Mouse (Mus musculus): Measurements from ENCODE around the gene Slc35f1. TPM values are rescaled to one million over a fixed set of nuclear protein-coding genes. Genes with fewer than 3 reads are reported as not detected.
"Not testable (repeated sequence)": the region's sequence is repeated elsewhere in the genome, so short reads cannot be mapped to it uniquely, and the experiment has no call there.

The Slc35f1 gene
- polyA plus RNA-seq, 1 experiment from 2014 or later: 2.3 TPM

GRCm38 (mm10) chr10:52874712-52875111 is 184.4 kb downstream of the Slc35f1 start:
- H3K27ac ChIP-seq (ENCODE audit: low read depth): no peak overlapping the region
- H3K36me3 ChIP-seq (ENCODE audit: control insufficient read depth, insufficient read depth, low read length): no peaks in the 10 kb centered on the region
- no peaks in the 10 kb centered on the region for H3K9me3 ChIP-seq (ENCODE audit: control insufficient read depth, low read length)
- no peak overlapping the region for H3K4me2 ChIP-seq (ENCODE audit: low read length)
- DNase-seq (ENCODE audit: low spot score) (no peak), ATAC-seq (replicated peaks; ENCODE audit: low FRiP score, low TSS enrichment, low read depth) (no peak)
- H3K4me1 ChIP-seq (replicated peaks; ENCODE audit: control insufficient read depth, insufficient read depth, low read length): no peaks in the 10 kb centered on the region
- no peaks in the 10 kb centered on the region for H3K27me3 ChIP-seq (replicated peaks; ENCODE audit: control insufficient read depth, insufficient read depth, low read length)
- no peak overlapping the region for H3K9ac ChIP-seq (ENCODE audit: low read length)
- H3K4me3 ChIP-seq (ENCODE audit: low read depth, low read length): no peak overlapping the region

GRCm38 (mm10) chr10:52877263-52878021 is 187.1 kb downstream of the Slc35f1 start:
- WGBS: 64% methylated on average over 6 of the region's 6 CpGs
- no peak overlapping the region for H3K27ac ChIP-seq (ENCODE audit: low read depth)
- H3K9me3 ChIP-seq (ENCODE audit: control insufficient read depth, low read length): no peaks in the 10 kb centered on the region
- DNase-seq (ENCODE audit: low spot score) (no peak), ATAC-seq (replicated peaks; ENCODE audit: low FRiP score, low TSS enrichment, low read depth) (no peak)
- no peaks in the 10 kb centered on the region for H3K36me3 ChIP-seq (ENCODE audit: control insufficient read depth, insufficient read depth, low read length)
- no peak overlapping the region for H3K4me2 ChIP-seq (ENCODE audit: low read length)
- no peaks in the 10 kb centered on the region for H3K27me3 ChIP-seq (replicated peaks; ENCODE audit: control insufficient read depth, insufficient read depth, low read length)
- no peaks in the 10 kb centered on the region for H3K4me1 ChIP-seq (replicated peaks; ENCODE audit: control insufficient read depth, insufficient read depth, low read length)
- no peak overlapping the region for H3K9ac ChIP-seq (ENCODE audit: low read length)
- H3K4me3 ChIP-seq (ENCODE audit: low read depth, low read length): no peak overlapping the region

GRCm38 (mm10) chr10:52878093-52878801 is 187.9 kb downstream of the Slc35f1 start:
- H3K9ac ChIP-seq (ENCODE audit: low read length): no peak overlapping the region
- H3K36me3 ChIP-seq (ENCODE audit: control insufficient read depth, insufficient read depth, low read length): no peaks in the 10 kb centered on the region
- no peak overlapping the region for H3K4me3 ChIP-seq (ENCODE audit: low read depth, low read length)
- 66% methylated on average over 4 of the region's 4 CpGs for WGBS
- no peak overlapping the region for H3K4me2 ChIP-seq (ENCODE audit: low read length)
- no peaks in the 10 kb centered on the region for H3K4me1 ChIP-seq (replicated peaks; ENCODE audit: control insufficient read depth, insufficient read depth, low read length)
- DNase-seq (ENCODE audit: low spot score) (no peak), ATAC-seq (replicated peaks; ENCODE audit: low FRiP score, low TSS enrichment, low read depth) (no peak)
- H3K27ac ChIP-seq (ENCODE audit: low read depth): no peak overlapping the region
- H3K9me3 ChIP-seq (ENCODE audit: control insufficient read depth, low read length): no peaks in the 10 kb centered on the region
- no peaks in the 10 kb centered on the region for H3K27me3 ChIP-seq (replicated peaks; ENCODE audit: control insufficient read depth, insufficient read depth, low read length)

- not testable (repeated sequence) for H3K36me3 ChIP-seq (ENCODE audit: control insufficient read depth, insufficient read depth, low read length)
These were observed 206.4 kb downstream of the Slc35f1 start for GRCm38 (mm10) chr10:52896724-52897123.

GRCm38 (mm10) chr10:52904914-52905313 is 214.6 kb downstream of the Slc35f1 start:
- 79% methylated on average over 2 of the region's 2 CpGs for WGBS
- no peaks in the 10 kb centered on the region for H3K36me3 ChIP-seq (ENCODE audit: control insufficient read depth, insufficient read depth, low read length)
- no peak for ATAC-seq (replicated peaks; ENCODE audit: low FRiP score, low TSS enrichment, low read depth)
- H3K27me3 ChIP-seq (replicated peaks; ENCODE audit: control insufficient read depth, insufficient read depth, low read length): no peaks in the 10 kb centered on the region
- H3K9ac ChIP-seq (ENCODE audit: low read length): no peak overlapping the region
- no peak for DNase-seq (ENCODE audit: low spot score)
- H3K9me3 ChIP-seq (ENCODE audit: control insufficient read depth, low read length): no peaks in the 10 kb centered on the region
- H3K27ac ChIP-seq (ENCODE audit: low read depth): no peak overlapping the region
- no peak overlapping the region for H3K4me3 ChIP-seq (ENCODE audit: low read depth, low read length)
- H3K4me2 ChIP-seq (ENCODE audit: low read length): no peak overlapping the region
- H3K4me1 ChIP-seq (replicated peaks; ENCODE audit: control insufficient read depth, insufficient read depth, low read length): no peaks in the 10 kb centered on the region

More at GRCm38 (mm10) chr10:52896724-52897123, 206.4 kb downstream of the Slc35f1 start:
- H3K4me1 ChIP-seq (replicated peaks; ENCODE audit: control insufficient read depth, insufficient read depth, low read length); H3K4me2 ChIP-seq (ENCODE audit: low read length); H3K9ac ChIP-seq (ENCODE audit: low read length); ATAC-seq (replicated peaks; ENCODE audit: low FRiP score, low TSS enrichment, low read depth); H3K9me3 ChIP-seq (ENCODE audit: control insufficient read depth, low read length); H3K27ac ChIP-seq (ENCODE audit: low read depth); H3K27me3 ChIP-seq (replicated peaks; ENCODE audit: control insufficient read depth, insufficient read depth, low read length); H3K4me3 ChIP-seq (ENCODE audit: low read depth, low read length); DNase-seq (ENCODE audit: low spot score): not testable (repeated sequence)

GRCm38 (mm10) chr10:52911762-52912161 is 221.4 kb downstream of the Slc35f1 start:
- Histone ChIP-seq H3K9me3 (ENCODE audit: control insufficient read depth, low read length) (no peaks in the 10 kb centered on the region), H3K9ac (ENCODE audit: low read length) (no peak overlapping the region), H3K27ac (ENCODE audit: low read depth) (no peak overlapping the region), H3K4me1 (replicated peaks; ENCODE audit: control insufficient read depth, insufficient read depth, low read length) (no peaks in the 10 kb centered on the region), H3K4me3 (ENCODE audit: low read depth, low read length) (no peak overlapping the region), H3K36me3 (ENCODE audit: control insufficient read depth, insufficient read depth, low read length) (no peaks in the 10 kb centered on the region), H3K4me2 (ENCODE audit: low read length) (no peak overlapping the region), H3K27me3 (replicated peaks; ENCODE audit: control insufficient read depth, insufficient read depth, low read length) (no peaks in the 10 kb centered on the region)
- DNase-seq (ENCODE audit: low spot score): no peak
- ATAC-seq (replicated peaks; ENCODE audit: low FRiP score, low TSS enrichment, low read depth): 0 out of 2 replicates have a peak, but pooled peaks have one; percentile 62
- WGBS: 69% methylated on average over 2 of the region's 2 CpGs

- Histone ChIP-seq H3K4me2 (ENCODE audit: low read length) (no peak overlapping the region), H3K9me3 (ENCODE audit: control insufficient read depth, low read length) (no peaks in the 10 kb centered on the region), H3K4me3 (ENCODE audit: low read depth, low read length) (no peak overlapping the region), H3K4me1 (replicated peaks; ENCODE audit: control insufficient read depth, insufficient read depth, low read length) (no peaks in the 10 kb centered on the region), H3K36me3 (ENCODE audit: control insufficient read depth, insufficient read depth, low read length) (no peaks in the 10 kb centered on the region), H3K9ac (ENCODE audit: low read length) (no peak overlapping the region), H3K27ac (ENCODE audit: low read depth) (no peak overlapping the region), H3K27me3 (replicated peaks; ENCODE audit: control insufficient read depth, insufficient read depth, low read length) (no peaks in the 10 kb centered on the region)
- ATAC-seq (replicated peaks; ENCODE audit: low FRiP score, low TSS enrichment, low read depth) (no peak), DNase-seq (ENCODE audit: low spot score) (no peak)
- WGBS: 88% methylated on average over 5 of the region's 5 CpGs
These were observed 228.4 kb downstream of the Slc35f1 start for GRCm38 (mm10) chr10:52918715-52919114.

- WGBS: 63% methylated on average over 8 of the region's 8 CpGs
- Histone ChIP-seq H3K27me3 (replicated peaks; ENCODE audit: control insufficient read depth, insufficient read depth, low read length) (no peaks in the 10 kb centered on the region), H3K9ac (ENCODE audit: low read length) (no peak overlapping the region), H3K4me2 (ENCODE audit: low read length) (no peak overlapping the region), H3K4me1 (replicated peaks; ENCODE audit: control insufficient read depth, insufficient read depth, low read length) (no peaks in the 10 kb centered on the region), H3K4me3 (ENCODE audit: low read depth, low read length) (no peak overlapping the region), H3K36me3 (ENCODE audit: control insufficient read depth, insufficient read depth, low read length) (no peaks in the 10 kb centered on the region), H3K27ac (ENCODE audit: low read depth) (no peak overlapping the region), H3K9me3 (ENCODE audit: control insufficient read depth, low read length) (no peaks in the 10 kb centered on the region)
- ATAC-seq (replicated peaks; ENCODE audit: low FRiP score, low TSS enrichment, low read depth) (no peak), DNase-seq (ENCODE audit: low spot score) (no peak)
These were observed 232.8 kb downstream of the Slc35f1 start for GRCm38 (mm10) chr10:52923143-52923542.

- ATAC-seq (replicated peaks; ENCODE audit: low FRiP score, low TSS enrichment, low read depth) (no peak), DNase-seq (ENCODE audit: low spot score) (no peak)
- no peak overlapping the region for H3K9ac ChIP-seq (ENCODE audit: low read length)
- no peaks in the 10 kb centered on the region for H3K9me3 ChIP-seq (ENCODE audit: control insufficient read depth, low read length)
- H3K27me3 ChIP-seq (replicated peaks; ENCODE audit: control insufficient read depth, insufficient read depth, low read length): no peaks in the 10 kb centered on the region
- no peaks in the 10 kb centered on the region for H3K4me1 ChIP-seq (replicated peaks; ENCODE audit: control insufficient read depth, insufficient read depth, low read length)
- no peak overlapping the region for H3K4me3 ChIP-seq (ENCODE audit: low read depth, low read length)
- H3K27ac ChIP-seq (ENCODE audit: low read depth): no peak overlapping the region
- H3K36me3 ChIP-seq (ENCODE audit: control insufficient read depth, insufficient read depth, low read length): no peaks in the 10 kb centered on the region
- 89% methylated on average over 3 of the region's 3 CpGs for WGBS
- no peak overlapping the region for H3K4me2 ChIP-seq (ENCODE audit: low read length)
These were observed 236.0 kb downstream of the Slc35f1 start for GRCm38 (mm10) chr10:52926330-52926729.
